Mouse (Mus musculus): ENCODE data around the gene Usp44. TPM values are rescaled to one million over a fixed set of nuclear protein-coding genes. Genes with fewer than 3 reads are reported as not detected.
A peak's percentile ranks its signal among the peaks of the same experiment; 100 is the strongest.

Usp44 gene
- polyA plus RNA-seq, 1 experiment from 2014 or later, result 1.3 TPM

DNA sequence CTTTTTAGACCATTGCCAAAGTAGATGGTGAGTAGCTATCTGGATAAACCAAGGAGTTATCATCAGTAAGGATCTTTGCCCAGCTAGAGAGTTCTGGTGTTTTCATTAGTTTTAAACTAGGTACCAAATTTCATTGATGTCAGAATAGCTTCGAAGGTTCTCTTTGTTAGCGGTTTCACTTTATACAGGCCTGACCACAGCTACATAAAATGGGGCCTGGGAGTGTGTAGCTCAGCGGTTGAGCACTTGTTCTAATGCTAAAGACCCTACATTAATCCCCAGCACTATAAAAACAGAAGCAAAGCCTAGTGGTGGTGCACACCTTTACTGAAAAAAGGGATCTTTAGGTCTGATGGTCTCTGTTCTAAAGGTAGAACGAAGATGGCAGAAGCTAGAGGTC is 59.2 kb downstream of the Usp44 start:
- ATAC-seq (ENCODE audit: insufficient number of reproducible peaks, low FRiP score, low TSS enrichment, low read depth) (no peak), DNase-seq (ENCODE audit: low spot score) (no peak)
- Histone ChIP-seq H3K4me2 (ENCODE audit: low read depth, severe bottlenecking) (peak overlapping the region; percentile 78; the same call in 1 of the 2 replicates), H3K9ac (ENCODE audit: low read length) (no peak overlapping the region), H3K4me1 (ENCODE audit: control insufficient read depth, insufficient read depth, low read length) (no peaks in the 10 kb centered on the region), H3K36me3 (ENCODE audit: control insufficient read depth, insufficient read depth, low read length) (peaks cover 10% of the 10 kb centered on the region; the same call in 1 of the 2 replicates), H3K9me3 (ENCODE audit: control insufficient read depth, low read length) (no peaks in the 10 kb centered on the region), H3K27ac (replicated peaks; ENCODE audit: low read depth, low read length) (no peak overlapping the region), H3K27me3 (ENCODE audit: control insufficient read depth, insufficient read depth, low read length) (no peaks in the 10 kb centered on the region), H3K4me3 (ENCODE audit: low read depth, low read length) (no peak overlapping the region)
- WGBS, result 72% methylated on average over 4 of the region's 4 CpGs

DNA sequence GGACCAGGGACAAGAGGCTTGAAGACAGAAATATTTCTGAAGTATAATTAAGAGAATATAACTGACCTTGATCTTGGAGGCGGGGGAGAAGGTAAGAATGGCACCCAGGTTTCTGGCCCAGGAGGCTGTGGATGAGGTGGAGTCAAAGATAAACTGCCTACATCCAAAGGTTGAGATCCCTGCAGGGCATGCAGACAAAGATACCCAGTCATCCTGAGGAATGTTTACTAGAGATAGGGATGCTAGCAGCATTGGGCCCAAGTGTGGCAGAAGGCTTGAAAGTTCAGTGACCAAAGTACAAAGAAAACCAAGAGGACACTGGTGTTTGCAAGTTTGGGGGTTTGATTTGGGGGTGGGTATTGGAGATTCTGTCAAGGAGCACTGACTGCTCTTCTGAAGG is 59.7 kb downstream of the Usp44 start:
- WGBS, result 96% methylated on average over 1 of the region's 1 CpGs
- ATAC-seq (ENCODE audit: insufficient number of reproducible peaks, low FRiP score, low TSS enrichment, low read depth), result no peak

DNA sequence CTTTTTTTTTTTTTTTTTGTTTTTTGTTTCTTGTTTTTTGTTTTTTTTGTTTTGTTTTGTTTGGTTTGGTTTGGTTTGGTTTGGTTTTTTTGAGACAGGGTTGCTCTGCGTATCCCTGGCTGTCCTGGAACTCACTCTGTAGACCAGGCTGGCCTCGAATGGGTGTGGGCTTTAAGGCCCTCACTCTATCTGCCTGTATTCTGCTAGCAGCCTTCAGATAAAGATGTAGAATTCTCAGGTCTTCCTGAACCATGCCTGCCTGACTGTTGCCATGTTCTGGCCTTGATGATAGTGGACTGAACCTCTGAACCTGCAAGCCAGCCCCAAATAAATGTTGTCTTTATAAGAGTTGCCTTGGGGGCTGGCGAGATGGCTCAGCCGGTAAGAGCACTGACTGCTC is 61.2 kb downstream of the Usp44 start:
- H3K4me2 ChIP-seq (ENCODE audit: low read depth, severe bottlenecking), result no peak overlapping the region
- H3K4me3 ChIP-seq (ENCODE audit: low read depth, low read length), result no peak overlapping the region
- H3K9ac ChIP-seq (ENCODE audit: low read length), result no peak overlapping the region
- ATAC-seq (ENCODE audit: insufficient number of reproducible peaks, low FRiP score, low TSS enrichment, low read depth), result no peak
- no peaks in the 10 kb centered on the region for H3K9me3 ChIP-seq (ENCODE audit: control insufficient read depth, low read length)
- no peaks in the 10 kb centered on the region for H3K27me3 ChIP-seq (ENCODE audit: control insufficient read depth, insufficient read depth, low read length)
- DNase-seq (ENCODE audit: low spot score), result no peak
- no peaks in the 10 kb centered on the region for H3K36me3 ChIP-seq (ENCODE audit: control insufficient read depth, insufficient read depth, low read length)
- H3K4me1 ChIP-seq (ENCODE audit: control insufficient read depth, insufficient read depth, low read length), result no peaks in the 10 kb centered on the region
- no peak overlapping the region for H3K27ac ChIP-seq (replicated peaks; ENCODE audit: low read depth, low read length)
- WGBS, result 92% methylated on average over 4 of the region's 4 CpGs

More for the DNA sequence above, 59.7 kb downstream of the Usp44 start:
- H3K36me3 ChIP-seq (ENCODE audit: control insufficient read depth, insufficient read depth, low read length), result peaks cover 10% of the 10 kb centered on the region; the same call in 1 of the 2 replicates
- no peak overlapping the region for H3K27ac ChIP-seq (replicated peaks; ENCODE audit: low read depth, low read length)
- no peak overlapping the region for H3K4me3 ChIP-seq (ENCODE audit: low read depth, low read length)
- no peak for DNase-seq (ENCODE audit: low spot score)
- H3K9me3 ChIP-seq (ENCODE audit: control insufficient read depth, low read length), result no peaks in the 10 kb centered on the region
- H3K4me2 ChIP-seq (ENCODE audit: low read depth, severe bottlenecking), result no peak overlapping the region
- H3K4me1 ChIP-seq (ENCODE audit: control insufficient read depth, insufficient read depth, low read length), result no peaks in the 10 kb centered on the region
- no peaks in the 10 kb centered on the region for H3K27me3 ChIP-seq (ENCODE audit: control insufficient read depth, insufficient read depth, low read length)
- H3K9ac ChIP-seq (ENCODE audit: low read length), result no peak overlapping the region

GRCm38 (mm10) chr10:93897043-93897646 is 65.8 kb downstream of the Usp44 start, which contains the start of gene Metap2:
Gene Metap2 (minus strand): TSS chr10:93897093.
- DNase-seq (ENCODE audit: low spot score) (no peak), ATAC-seq (ENCODE audit: insufficient number of reproducible peaks, low FRiP score, low TSS enrichment, low read depth) (no peak)
- Histone ChIP-seq H3K36me3 (ENCODE audit: control insufficient read depth, insufficient read depth, low read length) (no peaks in the 10 kb centered on the region), H3K27me3 (ENCODE audit: control insufficient read depth, insufficient read depth, low read length) (no peaks in the 10 kb centered on the region), H3K4me1 (ENCODE audit: control insufficient read depth, insufficient read depth, low read length) (no peaks in the 10 kb centered on the region), H3K9me3 (ENCODE audit: control insufficient read depth, low read length) (no peaks in the 10 kb centered on the region), H3K27ac (replicated peaks; ENCODE audit: low read depth, low read length) (no peak within 1 kb of the TSS), H3K4me2 (ENCODE audit: low read depth, severe bottlenecking) (no peak within 1 kb of the TSS), H3K9ac (ENCODE audit: low read length) (no peak within 1 kb of the TSS), H3K4me3 (ENCODE audit: low read depth, low read length) (no peak within 1 kb of the TSS)
- WGBS, result 76% methylated on average over 7 of the region's 7 CpGs

- DNase-seq (ENCODE audit: low spot score), result no peak
- H3K27ac ChIP-seq (replicated peaks; ENCODE audit: low read depth, low read length), result no peak overlapping the region
- no peak overlapping the region for H3K9ac ChIP-seq (ENCODE audit: low read length)
- no peak overlapping the region for H3K4me2 ChIP-seq (ENCODE audit: low read depth, severe bottlenecking)
- H3K27me3 ChIP-seq (ENCODE audit: control insufficient read depth, insufficient read depth, low read length), result no peaks in the 10 kb centered on the region
- WGBS, result 73% methylated on average over 2 of the region's 2 CpGs
- ATAC-seq (ENCODE audit: insufficient number of reproducible peaks, low FRiP score, low TSS enrichment, low read depth), result no peak
- no peak overlapping the region for H3K4me3 ChIP-seq (ENCODE audit: low read depth, low read length)
- H3K9me3 ChIP-seq (ENCODE audit: control insufficient read depth, low read length), result no peaks in the 10 kb centered on the region
- no peaks in the 10 kb centered on the region for H3K4me1 ChIP-seq (ENCODE audit: control insufficient read depth, insufficient read depth, low read length)
- H3K36me3 ChIP-seq (ENCODE audit: control insufficient read depth, insufficient read depth, low read length), result no peaks in the 10 kb centered on the region
These were observed 67.9 kb downstream of the Usp44 start for GRCm38 (mm10) chr10:93899303-93899702.

DNA sequence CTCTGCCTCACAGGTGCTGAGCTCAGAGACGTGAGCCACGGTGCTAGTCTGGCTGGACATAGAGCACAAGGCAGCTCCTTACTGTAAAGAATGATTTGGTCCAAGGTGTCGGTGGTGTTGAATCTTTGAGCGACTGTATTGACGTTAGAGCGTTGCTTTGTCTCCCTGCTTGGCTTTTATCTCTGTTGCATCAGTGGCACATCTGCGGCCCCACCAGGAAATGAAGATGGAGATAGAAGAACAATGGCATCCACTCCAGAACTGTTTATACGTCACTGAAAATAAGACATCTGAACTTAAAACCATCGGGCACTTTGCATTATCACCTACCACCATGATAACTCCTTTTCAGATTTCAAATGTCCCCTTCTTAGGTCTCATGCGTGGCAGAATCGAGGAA is 68.6 kb downstream of the Usp44 start:
- no peak for DNase-seq (ENCODE audit: low spot score)
- Histone ChIP-seq H3K9me3 (ENCODE audit: control insufficient read depth, low read length) (no peaks in the 10 kb centered on the region), H3K27ac (replicated peaks; ENCODE audit: low read depth, low read length) (no peak overlapping the region), H3K9ac (ENCODE audit: low read length) (no peak overlapping the region), H3K4me1 (ENCODE audit: control insufficient read depth, insufficient read depth, low read length) (no peaks in the 10 kb centered on the region), H3K36me3 (ENCODE audit: control insufficient read depth, insufficient read depth, low read length) (no peaks in the 10 kb centered on the region), H3K4me2 (ENCODE audit: low read depth, severe bottlenecking) (no peak overlapping the region), H3K4me3 (ENCODE audit: low read depth, low read length) (no peak overlapping the region), H3K27me3 (ENCODE audit: control insufficient read depth, insufficient read depth, low read length) (no peaks in the 10 kb centered on the region)
- WGBS, result 91% methylated on average over 11 of the region's 11 CpGs
- no peak for ATAC-seq (ENCODE audit: insufficient number of reproducible peaks, low FRiP score, low TSS enrichment, low read depth)

- no peak overlapping the region for H3K9ac ChIP-seq (ENCODE audit: low read length)
- H3K36me3 ChIP-seq (ENCODE audit: control insufficient read depth, insufficient read depth, low read length), result no peaks in the 10 kb centered on the region
- ATAC-seq (ENCODE audit: insufficient number of reproducible peaks, low FRiP score, low TSS enrichment, low read depth) (no peak), DNase-seq (ENCODE audit: low spot score) (peak; percentile 49)
- H3K4me3 ChIP-seq (ENCODE audit: low read depth, low read length), result no peak overlapping the region
- no peaks in the 10 kb centered on the region for H3K27me3 ChIP-seq (ENCODE audit: control insufficient read depth, insufficient read depth, low read length)
- no peak overlapping the region for H3K4me2 ChIP-seq (ENCODE audit: low read depth, severe bottlenecking)
- 34% methylated on average over 10 of the region's 10 CpGs for WGBS
- H3K27ac ChIP-seq (replicated peaks; ENCODE audit: low read depth, low read length), result no peak overlapping the region
- no peaks in the 10 kb centered on the region for H3K9me3 ChIP-seq (ENCODE audit: control insufficient read depth, low read length)
- H3K4me1 ChIP-seq (ENCODE audit: control insufficient read depth, insufficient read depth, low read length), result peaks cover 6% of the 10 kb centered on the region; the same call in 1 of the 2 replicates
These were observed 76.0 kb downstream of the Usp44 start for GRCm38 (mm10) chr10:93907376-93907775.

Data from limb, embryonic 11.5 days (tissue).